Mouse (Mus musculus) heart, adult 2 months (tissue): Measurements from ENCODE around the gene Lhx4.

Experiments
- CTCF ChIP-seq: fragments of 200-600 bp; IDR thresholded peaks from 2 replicates; pipeline ENCODE4 v1.8.1; 2022; ENCODE audit warnings: antibody characterized with exemption, mild to moderate bottlenecking, moderate library complexity
- EP300 ChIP-seq: fragments of 200-500 bp; IDR thresholded peaks from 2 replicates; pipeline ENCODE4 v1.6.1; 2011; ENCODE audit warnings: low read depth, low read length, control low read depth; ENCODE audit not compliant: insufficient read depth
- POLR2A ChIP-seq: fragments of 200-500 bp; IDR thresholded peaks from 2 replicates; pipeline ENCODE4 v1.6.1; 2011; ENCODE audit warnings: mild to moderate bottlenecking, low read depth, low read length, control low read depth; ENCODE audit not compliant: insufficient read depth

DNA sequence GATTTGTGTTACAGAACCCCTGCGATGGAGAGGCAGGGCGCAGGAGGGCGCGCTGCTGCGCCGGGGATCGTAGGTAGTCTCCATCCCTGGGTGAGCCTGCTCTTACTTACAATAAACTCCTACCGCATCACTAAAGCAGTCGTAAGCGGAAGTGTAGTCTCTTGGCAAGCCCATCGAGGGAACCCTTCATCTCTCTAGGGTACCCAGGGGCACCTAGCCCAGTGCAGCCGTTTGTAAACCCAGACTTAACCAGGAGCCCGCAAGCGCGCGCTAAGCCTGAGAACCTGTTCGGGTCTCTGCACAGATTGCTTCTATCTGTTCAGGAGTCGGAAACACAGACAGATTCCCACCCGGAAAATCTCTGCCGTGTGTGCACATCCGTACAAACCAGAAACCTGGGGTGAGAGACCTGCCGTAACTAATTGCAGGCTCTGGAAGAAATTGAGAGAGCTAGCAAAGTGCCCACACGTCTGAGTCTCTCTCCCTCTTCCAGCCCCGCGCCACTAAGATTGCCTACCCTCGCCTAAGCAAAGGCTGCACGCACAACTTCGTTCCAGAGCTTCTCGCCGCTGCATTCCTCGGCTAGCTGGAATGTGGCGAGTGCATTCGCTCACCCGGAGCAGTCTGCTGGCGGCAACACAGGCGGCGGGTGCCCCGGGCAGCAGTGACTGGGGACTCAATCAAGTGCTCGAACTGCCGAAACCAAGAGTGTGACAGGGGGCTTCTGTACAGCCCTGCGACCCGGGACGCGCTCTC, 10.7 kb downstream of the Lhx4 start:
- no peak for TF ChIP-seq POLR2A
- TF ChIP-seq CTCF = no peak
- TF ChIP-seq EP300 = no peak
